Mouse (Mus musculus) adrenal gland, adult 8-10 months (tissue): ENCODE measurements around the gene Wasl. TPM values are rescaled to one million over a fixed set of nuclear protein-coding genes. Genes with fewer than 3 reads are reported as not detected.
A peak's percentile ranks its signal among the peaks of the same experiment; 100 is the strongest.

Experiments used
- DNase-seq: peaks from one replicate; pipeline ENCODE4 v3.0.0; 2022
- total RNA-seq, 4 experiments: library from RNA; stranded (reverse); gene quantifications; 2 replicates each; pipeline ENCODE4 v1.2.4; 2022

The Wasl gene
- 10 to 100 TPM; 58.4 to 74.0 (median 63.4) TPM for total RNA-seq

DNA sequence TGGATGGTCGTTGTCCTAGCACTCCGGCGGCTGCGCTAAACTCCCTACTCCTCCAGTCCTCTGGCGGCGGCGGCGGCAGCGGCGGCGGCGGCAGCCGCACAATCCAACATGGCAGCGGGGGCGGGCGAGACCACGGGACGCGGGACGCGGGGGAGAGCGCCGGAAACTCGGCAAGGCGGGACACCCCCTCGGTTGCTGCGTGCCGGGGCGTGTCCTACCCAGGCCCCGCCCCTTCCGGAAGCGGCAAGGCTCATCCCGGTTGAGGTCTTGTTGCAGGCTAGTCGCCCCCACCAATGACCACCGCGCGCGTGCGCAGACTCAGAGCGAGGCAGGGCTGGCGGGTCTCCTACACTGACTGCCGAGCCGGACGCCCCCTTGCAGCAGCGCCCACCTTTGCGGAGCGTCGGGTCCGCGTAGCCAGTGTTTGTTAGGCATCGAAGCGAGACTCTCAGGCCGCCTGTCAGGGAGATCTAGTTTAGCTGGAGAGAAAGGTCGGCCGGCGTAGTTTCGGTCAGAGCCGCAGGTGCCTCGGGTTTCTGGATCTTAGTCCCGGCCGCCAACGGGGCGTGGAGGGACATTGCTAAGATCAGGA is at the start of gene Wasl:
Gene Wasl (minus strand): TSS at position 143 of the 592 bp plus-strand sequence.
- DNase-seq: peak; percentile 98

DNA sequence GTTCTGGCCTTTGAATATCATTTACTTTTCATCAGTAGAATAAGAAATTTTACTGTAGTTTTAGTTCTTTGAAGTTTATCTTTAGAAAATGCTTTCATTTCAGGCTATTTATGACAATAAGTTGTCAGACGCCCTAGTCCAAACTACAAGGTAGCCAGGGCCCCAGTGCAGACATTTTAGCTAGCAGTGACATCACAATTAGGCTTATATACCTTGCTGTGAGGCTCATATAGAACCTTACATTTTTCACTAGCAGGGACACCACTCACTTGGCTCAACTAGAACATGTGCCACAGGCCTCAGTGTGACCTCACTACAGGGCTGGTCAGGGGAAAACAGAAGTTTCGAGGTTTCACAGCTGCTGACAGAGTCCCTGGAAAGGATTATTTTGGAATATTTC is 42.7 kb upstream of the Wasl start:
- no peak for DNase-seq

GRCm38 (mm10) chr6:24707090-24707489 is 42.3 kb upstream of the Wasl start:
- DNase-seq: no peak

GRCm38 (mm10) chr6:24697216-24697615 is 32.4 kb upstream of the Wasl start:
- DNase-seq: no peak

GRCm38 (mm10) chr6:24696117-24696516 is 31.3 kb upstream of the Wasl start:
- no peak for DNase-seq

- DNase-seq: no peak
Measured at GRCm38 (mm10) chr6:24694455-24695410, 29.9 kb upstream of the Wasl start.

- no peak for DNase-seq
Measured at GRCm38 (mm10) chr6:24687871-24688270, 23.1 kb upstream of the Wasl start.

DNA sequence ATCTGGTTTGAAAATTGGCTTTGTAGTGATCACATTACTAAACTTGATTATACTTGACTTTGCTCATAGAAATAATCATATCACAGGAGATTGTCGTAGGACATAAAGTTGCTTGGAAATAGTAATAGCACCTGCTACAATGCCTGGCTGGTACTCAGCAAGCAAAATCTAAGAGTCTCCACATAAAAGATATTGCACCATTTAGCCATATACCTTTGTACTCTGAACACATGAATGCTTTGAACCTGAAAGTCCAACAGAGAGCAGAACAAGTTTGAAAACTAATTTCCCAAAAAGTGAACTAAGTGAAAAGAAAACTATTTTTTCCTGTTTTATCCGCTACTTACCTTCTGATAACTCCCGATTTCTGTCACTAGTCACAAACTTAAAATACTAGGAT is 18.3 kb upstream of the Wasl start:
- DNase-seq: no peak

DNA sequence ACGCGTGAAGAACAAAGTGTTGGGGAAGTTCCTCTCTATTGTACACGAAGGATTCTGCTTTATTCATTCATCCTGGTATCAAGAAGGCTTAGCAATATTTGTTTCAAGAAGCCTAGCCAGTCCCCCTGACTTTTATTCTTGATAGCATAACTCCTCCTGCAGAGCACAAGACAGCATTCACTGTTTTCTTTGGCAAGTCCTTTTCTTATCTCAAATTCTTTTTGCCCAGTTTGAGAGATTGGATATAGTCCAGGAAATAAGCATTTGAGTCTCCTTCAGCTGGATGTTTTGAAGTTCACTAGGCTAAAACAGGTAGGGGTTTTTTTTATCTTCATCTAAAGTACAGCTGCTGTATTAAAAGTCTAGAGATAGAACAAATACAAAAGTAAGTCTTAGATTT is 3.0 kb upstream of the Wasl start:
- DNase-seq: no peak

DNA sequence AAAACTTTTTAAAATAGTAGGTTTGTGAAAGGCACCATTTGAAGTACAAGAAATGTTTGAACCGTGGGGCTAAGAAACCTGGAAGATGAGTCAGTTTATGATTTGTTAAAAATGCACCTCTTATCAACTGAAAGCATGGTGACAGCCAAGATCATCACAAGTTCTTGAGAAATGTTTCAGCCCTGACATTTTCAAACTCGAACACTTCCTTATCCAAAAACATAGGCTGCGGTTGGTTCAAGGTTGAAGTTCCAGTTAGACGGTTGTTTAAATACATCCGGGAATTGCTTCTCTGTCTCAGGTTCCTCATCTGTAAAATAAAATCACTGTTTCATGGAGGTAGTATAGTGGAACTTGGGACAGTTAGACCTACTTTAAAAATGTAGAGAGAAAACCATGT is 1.4 kb upstream of the Wasl start:
- no peak for DNase-seq

DNA sequence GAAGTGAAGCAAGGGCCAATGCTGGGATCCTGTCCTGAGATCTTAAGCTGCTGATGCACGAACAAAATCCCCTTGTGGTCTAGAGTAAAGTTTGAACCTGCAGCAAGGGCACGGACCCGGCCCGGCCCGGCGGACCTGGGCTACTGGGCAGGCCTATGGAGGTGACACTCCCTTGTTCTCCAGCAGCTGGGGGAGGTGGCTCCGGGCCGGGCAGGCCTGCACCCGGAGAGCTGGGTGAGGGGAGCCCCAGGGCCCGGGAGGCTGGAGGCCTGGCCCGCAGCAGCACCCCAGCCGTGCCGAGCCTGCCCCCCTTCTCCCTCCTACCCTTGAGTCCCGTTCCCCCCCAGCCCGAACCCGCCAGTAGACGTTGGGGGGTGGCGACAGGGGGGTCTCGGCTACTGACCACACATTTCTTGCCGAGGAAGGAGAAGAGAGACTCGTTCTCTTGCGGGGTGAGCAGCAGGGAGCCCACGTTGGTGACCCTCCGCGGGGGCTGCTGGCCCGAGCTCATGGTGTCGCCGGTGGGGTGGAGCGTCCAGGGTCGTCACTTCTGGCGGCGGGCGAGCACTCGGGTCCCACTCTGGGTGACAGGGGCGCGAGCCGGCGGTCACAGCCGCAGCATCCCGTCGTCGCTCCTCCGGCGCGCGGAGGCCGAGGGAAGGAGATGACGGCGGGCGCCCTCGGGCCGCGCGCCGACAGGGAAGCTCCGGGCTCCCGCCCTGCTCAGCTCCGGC is 509 bp downstream of the Wasl start:
- peak; percentile 41 for DNase-seq

- peak; percentile 21 for DNase-seq
Measured at GRCm38 (mm10) chr6:24663196-24664132, 1.3 kb downstream of the Wasl start.

- no peak for DNase-seq
Measured at GRCm38 (mm10) chr6:24662483-24662882, 2.3 kb downstream of the Wasl start.

- no peak for DNase-seq
Measured at GRCm38 (mm10) chr6:24661879-24662278, 2.9 kb downstream of the Wasl start.

GRCm38 (mm10) chr6:24657647-24658387 is 7.0 kb downstream of the Wasl start:
- no peak for DNase-seq

- DNase-seq: no peak
Measured at GRCm38 (mm10) chr6:24656094-24656493, 8.7 kb downstream of the Wasl start.

DNA sequence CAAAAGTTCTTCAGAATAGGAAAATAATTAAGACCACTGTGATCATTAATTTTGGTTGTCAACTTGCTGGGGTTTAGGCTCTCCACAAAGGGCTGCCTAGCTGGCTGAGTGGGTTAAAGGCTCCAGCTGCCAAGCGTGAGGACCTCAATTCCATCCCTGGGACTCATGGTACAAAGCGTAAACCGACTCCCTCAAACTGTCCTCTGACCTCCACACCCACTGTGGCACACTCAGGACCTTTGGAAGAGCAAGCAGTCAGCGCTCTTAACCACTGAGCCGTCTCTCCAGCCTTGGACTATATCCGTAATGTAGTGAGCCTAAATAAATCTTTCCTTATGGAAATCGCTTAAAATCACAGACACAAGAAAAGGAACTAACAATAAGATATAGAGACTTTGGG is 13.3 kb downstream of the Wasl start:
- DNase-seq: no peak

- no peak for DNase-seq
Measured at GRCm38 (mm10) chr6:24650719-24651118, 14.1 kb downstream of the Wasl start.

DNA sequence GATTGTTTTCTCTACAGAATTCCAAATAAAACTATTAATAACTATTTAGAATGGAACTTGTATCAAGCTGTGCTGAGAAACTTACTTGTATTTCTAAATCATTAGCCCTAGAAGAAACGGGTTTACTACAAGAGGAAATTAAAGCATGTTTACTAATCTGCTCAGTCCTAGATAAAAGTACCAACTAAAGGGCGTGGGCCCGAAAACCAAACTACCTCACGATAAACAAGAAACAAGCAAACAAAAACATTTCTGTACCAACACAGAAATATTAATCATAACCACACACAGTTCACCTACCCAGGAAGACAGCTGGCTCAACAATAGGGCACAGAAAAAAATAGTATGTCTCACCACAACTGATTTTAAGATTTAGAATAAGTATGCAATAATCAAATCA is 16.4 kb downstream of the Wasl start:
- no peak for DNase-seq

- no peak for DNase-seq
Measured at GRCm38 (mm10) chr6:24647103-24647691, 17.6 kb downstream of the Wasl start.
